Mouse (Mus musculus): ENCODE measurements around the gene Cadps. TPM values are rescaled to one million over a fixed set of nuclear protein-coding genes. Genes with fewer than 3 reads are reported as not detected.

Cadps gene
- polyA plus RNA-seq, 1 experiment from 2014 or later: 12.1 TPM

GRCm38 (mm10) chr14:12541733-12542132, 281.1 kb downstream of the Cadps start:
- Histone ChIP-seq H3K4me2 (ENCODE audit: low read depth, low read length, severe bottlenecking) (no peak overlapping the region), H3K9me3 (ENCODE audit: control insufficient read depth, low read length) (no peaks in the 10 kb centered on the region), H3K27me3 (ENCODE audit: control insufficient read depth, insufficient read depth, low read length) (no peaks in the 10 kb centered on the region), H3K9ac (ENCODE audit: low read length) (no peak overlapping the region), H3K36me3 (ENCODE audit: control insufficient read depth, insufficient read depth, low read length) (no peaks in the 10 kb centered on the region), H3K4me3 (ENCODE audit: low read depth, low read length) (no peak overlapping the region), H3K27ac (ENCODE audit: low read depth, low read length) (no peak overlapping the region), H3K4me1 (replicated peaks; ENCODE audit: control insufficient read depth, insufficient read depth, low read length) (no peaks in the 10 kb centered on the region)
- ATAC-seq (replicated peaks; ENCODE audit: low FRiP score): no peak
- no peak for DNase-seq (ENCODE audit: low spot score)
- WGBS: 43% methylated on average over 2 of the region's 2 CpGs

DNA sequence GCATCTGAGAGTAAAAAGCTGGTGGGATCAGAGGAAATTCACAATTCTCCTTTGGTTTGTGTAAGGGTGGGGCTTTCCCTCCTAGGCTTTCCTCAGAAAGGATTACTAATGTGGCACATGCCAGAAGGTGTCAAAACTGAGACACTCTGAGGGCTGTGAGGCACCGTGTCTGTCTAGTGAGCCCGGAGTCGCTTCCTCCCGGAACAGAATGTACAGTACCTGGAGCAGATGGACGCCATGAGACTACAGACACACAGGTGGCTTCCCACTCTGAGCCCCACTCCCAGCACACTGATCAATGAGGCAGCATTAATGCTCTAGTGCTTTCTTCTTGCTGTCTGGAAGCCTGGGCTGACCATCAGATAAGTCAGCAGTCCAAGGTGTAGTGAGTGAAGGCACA, 283.8 kb downstream of the Cadps start:
- Histone ChIP-seq H3K4me1 (replicated peaks; ENCODE audit: control insufficient read depth, insufficient read depth, low read length) (no peaks in the 10 kb centered on the region), H3K27ac (ENCODE audit: low read depth, low read length) (no peak overlapping the region), H3K36me3 (ENCODE audit: control insufficient read depth, insufficient read depth, low read length) (no peaks in the 10 kb centered on the region), H3K4me3 (ENCODE audit: low read depth, low read length) (no peak overlapping the region), H3K4me2 (ENCODE audit: low read depth, low read length, severe bottlenecking) (no peak overlapping the region), H3K9ac (ENCODE audit: low read length) (no peak overlapping the region), H3K9me3 (ENCODE audit: control insufficient read depth, low read length) (no peaks in the 10 kb centered on the region), H3K27me3 (ENCODE audit: control insufficient read depth, insufficient read depth, low read length) (no peaks in the 10 kb centered on the region)
- DNase-seq (ENCODE audit: low spot score) (no peak), ATAC-seq (replicated peaks; ENCODE audit: low FRiP score) (no peak)
- 90% methylated on average over 5 of the region's 5 CpGs for WGBS

DNA sequence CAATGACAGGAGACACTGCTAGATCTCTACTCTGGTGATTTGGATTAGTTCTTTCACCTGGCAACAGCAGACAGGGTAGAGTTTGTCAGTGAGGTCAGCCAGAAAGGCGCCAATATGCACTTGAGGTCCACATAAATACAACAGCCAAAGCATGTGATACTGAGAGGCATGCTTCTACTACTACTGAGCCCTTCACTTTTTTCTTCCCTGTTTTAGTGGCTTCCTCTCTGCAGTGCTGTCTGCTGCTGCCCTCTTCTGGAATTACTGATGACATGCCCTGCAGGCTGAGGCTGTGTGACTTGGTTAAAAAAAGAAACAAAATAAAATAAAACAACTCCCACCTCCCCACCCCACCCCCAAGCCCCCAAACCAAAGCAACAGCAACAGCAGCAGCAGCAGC, 291.8 kb downstream of the Cadps start:
- DNase-seq (ENCODE audit: low spot score): peak; percentile 71
- H3K9me3 ChIP-seq (ENCODE audit: control insufficient read depth, low read length): no peaks in the 10 kb centered on the region
- no peaks in the 10 kb centered on the region for H3K36me3 ChIP-seq (ENCODE audit: control insufficient read depth, insufficient read depth, low read length)
- no peak overlapping the region for H3K27ac ChIP-seq (ENCODE audit: low read depth, low read length)
- no peak overlapping the region for H3K9ac ChIP-seq (ENCODE audit: low read length)
- 4% methylated on average over 1 of the region's 1 CpGs for WGBS
- no peak overlapping the region for H3K4me3 ChIP-seq (ENCODE audit: low read depth, low read length)
- peak; percentile 65 for ATAC-seq (replicated peaks; ENCODE audit: low FRiP score)
- H3K27me3 ChIP-seq (ENCODE audit: control insufficient read depth, insufficient read depth, low read length): peaks cover 8% of the 10 kb centered on the region; the same call in 1 of the 2 replicates
- H3K4me1 ChIP-seq (replicated peaks; ENCODE audit: control insufficient read depth, insufficient read depth, low read length): peaks cover 2% of the 10 kb centered on the region; the same call in 1 of the 2 replicates
- H3K4me2 ChIP-seq (ENCODE audit: low read depth, low read length, severe bottlenecking): no peak overlapping the region

DNA sequence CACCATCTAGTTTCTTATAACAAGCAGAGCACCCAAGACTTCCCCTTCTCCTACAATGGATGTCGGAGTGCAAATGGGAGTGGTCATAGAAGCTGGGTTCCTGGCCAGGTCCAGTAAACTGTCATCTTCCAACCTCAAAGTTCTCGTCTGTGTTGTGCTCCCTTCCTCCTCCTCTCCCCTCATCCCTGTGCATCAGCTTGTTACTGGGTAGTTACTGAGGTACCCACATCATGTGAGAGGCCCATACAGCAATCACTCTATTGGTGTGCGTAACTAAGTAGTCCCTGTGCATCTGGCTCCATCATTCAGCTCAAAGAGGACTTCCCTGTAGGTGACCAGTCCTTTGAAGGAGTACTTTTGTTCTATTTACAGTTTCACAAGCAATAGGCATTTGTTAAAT, 292.3 kb downstream of the Cadps start:
- Histone ChIP-seq H3K36me3 (ENCODE audit: control insufficient read depth, insufficient read depth, low read length) (no peaks in the 10 kb centered on the region), H3K9me3 (ENCODE audit: control insufficient read depth, low read length) (no peaks in the 10 kb centered on the region), H3K4me1 (replicated peaks; ENCODE audit: control insufficient read depth, insufficient read depth, low read length) (peaks cover 2% of the 10 kb centered on the region; the same call in 1 of the 2 replicates), H3K27me3 (ENCODE audit: control insufficient read depth, insufficient read depth, low read length) (peaks cover 8% of the 10 kb centered on the region; the same call in 1 of the 2 replicates), H3K4me2 (ENCODE audit: low read depth, low read length, severe bottlenecking) (no peak overlapping the region), H3K9ac (ENCODE audit: low read length) (no peak overlapping the region), H3K4me3 (ENCODE audit: low read depth, low read length) (no peak overlapping the region), H3K27ac (ENCODE audit: low read depth, low read length) (no peak overlapping the region)
- no peak for DNase-seq (ENCODE audit: low spot score)
- ATAC-seq (replicated peaks; ENCODE audit: low FRiP score): peak; percentile 50
- WGBS: 68% methylated on average over 3 of the region's 3 CpGs

- Histone ChIP-seq H3K27ac (ENCODE audit: low read depth, low read length) (no peak overlapping the region), H3K4me1 (replicated peaks; ENCODE audit: control insufficient read depth, insufficient read depth, low read length) (peaks cover 2% of the 10 kb centered on the region; the same call in 1 of the 2 replicates), H3K4me3 (ENCODE audit: low read depth, low read length) (no peak overlapping the region), H3K9me3 (ENCODE audit: control insufficient read depth, low read length) (no peaks in the 10 kb centered on the region), H3K36me3 (ENCODE audit: control insufficient read depth, insufficient read depth, low read length) (no peaks in the 10 kb centered on the region), H3K27me3 (ENCODE audit: control insufficient read depth, insufficient read depth, low read length) (peaks cover 8% of the 10 kb centered on the region; the same call in 1 of the 2 replicates), H3K9ac (ENCODE audit: low read length) (no peak overlapping the region), H3K4me2 (ENCODE audit: low read depth, low read length, severe bottlenecking) (no peak overlapping the region)
- DNase-seq (ENCODE audit: low spot score) (peak; percentile 79), ATAC-seq (replicated peaks; ENCODE audit: low FRiP score) (peak; percentile 77)
- WGBS: 12% methylated on average over 11 of the region's 11 CpGs
Measured at GRCm38 (mm10) chr14:12529961-12530542, 292.8 kb downstream of the Cadps start.

DNA sequence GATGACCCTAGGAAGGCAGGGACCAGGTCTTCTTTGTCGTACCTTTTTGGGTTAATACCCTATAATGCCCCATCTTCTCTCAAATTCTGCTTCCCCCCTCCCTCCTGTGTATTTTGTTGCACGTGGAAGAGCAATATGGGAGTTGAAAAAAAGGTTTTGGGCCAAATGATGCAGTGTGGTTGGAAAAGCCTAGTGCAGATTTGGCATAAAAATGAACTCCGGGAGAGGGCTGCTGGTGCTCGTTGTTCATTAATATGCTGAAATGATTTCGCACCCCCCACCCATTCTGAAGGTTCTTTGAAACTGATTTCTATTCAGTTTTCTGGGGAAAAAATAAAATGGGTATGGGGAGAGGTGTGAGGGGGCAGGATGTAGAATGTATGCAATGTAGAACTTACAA, 295.6 kb downstream of the Cadps start:
- no peaks in the 10 kb centered on the region for H3K36me3 ChIP-seq (ENCODE audit: control insufficient read depth, insufficient read depth, low read length)
- DNase-seq (ENCODE audit: low spot score) (no peak), ATAC-seq (replicated peaks; ENCODE audit: low FRiP score) (no peak)
- WGBS: 74% methylated on average over 5 of the region's 5 CpGs
- H3K4me1 ChIP-seq (replicated peaks; ENCODE audit: control insufficient read depth, insufficient read depth, low read length): peaks cover 2% of the 10 kb centered on the region; the same call in 1 of the 2 replicates
- no peak overlapping the region for H3K9ac ChIP-seq (ENCODE audit: low read length)
- no peak overlapping the region for H3K27ac ChIP-seq (ENCODE audit: low read depth, low read length)
- H3K9me3 ChIP-seq (ENCODE audit: control insufficient read depth, low read length): no peaks in the 10 kb centered on the region
- H3K4me2 ChIP-seq (ENCODE audit: low read depth, low read length, severe bottlenecking): no peak overlapping the region
- H3K4me3 ChIP-seq (ENCODE audit: low read depth, low read length): no peak overlapping the region
- H3K27me3 ChIP-seq (ENCODE audit: control insufficient read depth, insufficient read depth, low read length): peaks cover 8% of the 10 kb centered on the region; the same call in 1 of the 2 replicates

DNA sequence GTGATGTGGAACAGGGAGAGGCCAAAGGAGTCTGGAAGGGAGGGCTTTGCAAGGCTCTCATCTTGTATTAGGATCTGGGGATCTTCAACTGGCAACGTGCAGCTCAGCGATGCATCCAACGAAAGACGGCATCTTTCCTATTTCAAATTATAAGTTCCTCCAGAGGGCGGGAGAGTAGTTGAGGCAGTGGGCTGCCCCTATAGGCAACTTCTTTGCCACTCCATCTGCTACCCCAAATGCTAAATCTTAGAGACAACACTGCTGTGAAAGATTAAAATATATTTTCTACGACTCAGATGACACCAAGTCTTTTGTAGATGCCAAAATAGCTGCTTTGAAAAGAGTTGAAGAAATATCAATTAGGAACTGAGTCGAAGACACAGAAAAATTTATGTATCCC, 315.9 kb downstream of the Cadps start:
- Histone ChIP-seq H3K9me3 (ENCODE audit: control insufficient read depth, low read length) (no peaks in the 10 kb centered on the region), H3K4me1 (replicated peaks; ENCODE audit: control insufficient read depth, insufficient read depth, low read length) (no peaks in the 10 kb centered on the region), H3K27me3 (ENCODE audit: control insufficient read depth, insufficient read depth, low read length) (no peaks in the 10 kb centered on the region), H3K4me3 (ENCODE audit: low read depth, low read length) (no peak overlapping the region), H3K9ac (ENCODE audit: low read length) (no peak overlapping the region), H3K27ac (ENCODE audit: low read depth, low read length) (no peak overlapping the region), H3K4me2 (ENCODE audit: low read depth, low read length, severe bottlenecking) (no peak overlapping the region), H3K36me3 (ENCODE audit: control insufficient read depth, insufficient read depth, low read length) (no peaks in the 10 kb centered on the region)
- no peak for DNase-seq (ENCODE audit: low spot score)
- 90% methylated on average over 7 of the region's 7 CpGs for WGBS
- ATAC-seq (replicated peaks; ENCODE audit: low FRiP score): no peak

GRCm38 (mm10) chr14:12504191-12504947, 318.5 kb downstream of the Cadps start:
- WGBS: 84% methylated on average over 12 of the region's 12 CpGs
- Histone ChIP-seq H3K4me1 (replicated peaks; ENCODE audit: control insufficient read depth, insufficient read depth, low read length) (no peaks in the 10 kb centered on the region), H3K9me3 (ENCODE audit: control insufficient read depth, low read length) (no peaks in the 10 kb centered on the region), H3K4me2 (ENCODE audit: low read depth, low read length, severe bottlenecking) (no peak overlapping the region), H3K9ac (ENCODE audit: low read length) (no peak overlapping the region), H3K4me3 (ENCODE audit: low read depth, low read length) (no peak overlapping the region), H3K27me3 (ENCODE audit: control insufficient read depth, insufficient read depth, low read length) (no peaks in the 10 kb centered on the region), H3K27ac (ENCODE audit: low read depth, low read length) (no peak overlapping the region), H3K36me3 (ENCODE audit: control insufficient read depth, insufficient read depth, low read length) (no peaks in the 10 kb centered on the region)
- DNase-seq (ENCODE audit: low spot score) (no peak), ATAC-seq (replicated peaks; ENCODE audit: low FRiP score) (no peak)
